Mouse (Mus musculus) midbrain, embryonic 15.5 days (tissue): Measurements from ENCODE around the gene Tmem40. TPM values are rescaled to one million over a fixed set of nuclear protein-coding genes. Genes with fewer than 3 reads are reported as not detected.

Experiments used
- ATAC-seq: fragments of 200-750 bp; cut with Nextera tagmentation; replicated peaks from 2 replicates; pipeline ENCODE4 v1.8.0; 2017; ENCODE audit warnings: moderate TSS enrichment
- H3K27ac ChIP-seq: fragments of 300-500 bp; sonication (generic); 2 replicates; pipeline ENCODE4 v1.5.1; 2015; ENCODE audit warnings: mild to moderate bottlenecking, inconsistent platforms
- H3K27me3 ChIP-seq: fragments of 300-500 bp; sonication (generic); replicated peaks from 2 replicates; pipeline ENCODE4 v1.6.1; 2015; ENCODE audit warnings: inconsistent platforms
- H3K36me3 ChIP-seq: fragments of 300-500 bp; sonication (generic); replicated peaks from 2 replicates; pipeline ENCODE4 v1.6.1; 2015; ENCODE audit warnings: inconsistent platforms
- H3K4me1 ChIP-seq: fragments of 300-500 bp; sonication (generic); 2 replicates; pipeline ENCODE4 v1.6.1; 2015; ENCODE audit warnings: inconsistent platforms
- H3K4me2 ChIP-seq: fragments of 300-500 bp; sonication (generic); 2 replicates; pipeline ENCODE4 v1.6.1; 2015; ENCODE audit warnings: inconsistent platforms, mild to moderate bottlenecking, moderate library complexity
- H3K4me3 ChIP-seq: fragments of 300-500 bp; sonication (generic); 2 replicates; pipeline ENCODE4 v1.5.1; 2015; ENCODE audit warnings: mild to moderate bottlenecking, inconsistent platforms
- H3K9ac ChIP-seq: fragments of 300-500 bp; sonication (generic); 2 replicates; pipeline ENCODE4 v1.6.1; 2015; ENCODE audit warnings: mild to moderate bottlenecking, inconsistent platforms
- H3K9me3 ChIP-seq: fragments of 300-500 bp; sonication (generic); 2 replicates; pipeline ENCODE4 v1.6.1; 2016; ENCODE audit warnings: inconsistent platforms
- WGBS: fragments of 180-500 bp; shearing (Covaris S2); methylation state at CpG from one replicate; pipeline ENCODE4 v1.1.7; 2015; ENCODE audit warnings: mixed read lengths; 5-methylcytosine and 5-hydroxymethylcytosine counted together
- polyA plus RNA-seq: library from polyadenylated mRNA; unstranded; fragments of >200 nt; fragmentation: Nextera tagmentation; extraction: Ambion mirVana; gene quantifications from 2 replicates; pipeline ENCODE4 v1.2.1, GENCODE M21; 2015

The Tmem40 gene
- polyA plus RNA-seq, 1 experiment from 2014 or later, result 1.2 TPM

GRCm38 (mm10) chr6:115722246-115722645 is 40.0 kb downstream of the Tmem40 start:
- Histone ChIP-seq H3K27me3 (no peaks in the 10 kb centered on the region), H3K9ac (no peak overlapping the region), H3K9me3 (no peaks in the 10 kb centered on the region), H3K4me3 (no peak overlapping the region), H3K4me1 (peaks cover 10% of the 10 kb centered on the region), H3K36me3 (no peaks in the 10 kb centered on the region), H3K27ac (no peak overlapping the region), H3K4me2 (no peak overlapping the region)
- WGBS, result 85% methylated on average over 5 of the region's 5 CpGs
- ATAC-seq, result no peak

GRCm38 (mm10) chr6:115717715-115718558 is 44.3 kb downstream of the Tmem40 start:
- H3K27me3 ChIP-seq, result no peaks in the 10 kb centered on the region
- no peaks in the 10 kb centered on the region for H3K9me3 ChIP-seq
- H3K4me1 ChIP-seq, result peaks cover 18% of the 10 kb centered on the region
- H3K27ac ChIP-seq, result no peak overlapping the region
- H3K4me3 ChIP-seq, result peak overlapping the region; percentile 23
- H3K4me2 ChIP-seq, result peak overlapping the region; percentile 48
- H3K36me3 ChIP-seq, result no peaks in the 10 kb centered on the region
- peak; percentile 96 for ATAC-seq
- no peak overlapping the region for H3K9ac ChIP-seq
- WGBS, result under 1% methylated on average over 15 of the region's 15 CpGs

- peaks cover 18% of the 10 kb centered on the region for H3K4me1 ChIP-seq
- H3K27me3 ChIP-seq, result no peaks in the 10 kb centered on the region
- H3K4me3 ChIP-seq, result 0 out of 2 replicates have a peak overlapping the region, but pooled peaks have one; percentile 4
- H3K36me3 ChIP-seq, result no peaks in the 10 kb centered on the region
- 15% methylated on average over 8 of the region's 8 CpGs for WGBS
- peak overlapping the region; percentile 48 for H3K4me2 ChIP-seq
- H3K27ac ChIP-seq, result no peak overlapping the region
- H3K9ac ChIP-seq, result no peak overlapping the region
- peak; percentile 71 for ATAC-seq
- no peaks in the 10 kb centered on the region for H3K9me3 ChIP-seq
Observed at GRCm38 (mm10) chr6:115717101-115717652, 45.0 kb downstream of the Tmem40 start.

GRCm38 (mm10) chr6:115711261-115711660 is 50.9 kb downstream of the Tmem40 start:
- H3K4me3 ChIP-seq, result no peak overlapping the region
- H3K36me3 ChIP-seq, result no peaks in the 10 kb centered on the region
- no peak for ATAC-seq
- 78% methylated on average over 3 of the region's 3 CpGs for WGBS
- no peak overlapping the region for H3K4me2 ChIP-seq
- H3K9ac ChIP-seq, result no peak overlapping the region
- no peaks in the 10 kb centered on the region for H3K4me1 ChIP-seq
- H3K9me3 ChIP-seq, result no peaks in the 10 kb centered on the region
- H3K27ac ChIP-seq, result no peak overlapping the region
- H3K27me3 ChIP-seq, result no peaks in the 10 kb centered on the region

- Histone ChIP-seq H3K4me3 (no peak overlapping the region), H3K36me3 (no peaks in the 10 kb centered on the region), H3K27me3 (no peaks in the 10 kb centered on the region), H3K9ac (no peak overlapping the region), H3K4me1 (no peaks in the 10 kb centered on the region), H3K9me3 (no peaks in the 10 kb centered on the region), H3K27ac (no peak overlapping the region), H3K4me2 (no peak overlapping the region)
- 68% methylated on average over 5 of the region's 5 CpGs for WGBS
- ATAC-seq, result no peak
Observed at GRCm38 (mm10) chr6:115702901-115703300, 59.3 kb downstream of the Tmem40 start.

DNA sequence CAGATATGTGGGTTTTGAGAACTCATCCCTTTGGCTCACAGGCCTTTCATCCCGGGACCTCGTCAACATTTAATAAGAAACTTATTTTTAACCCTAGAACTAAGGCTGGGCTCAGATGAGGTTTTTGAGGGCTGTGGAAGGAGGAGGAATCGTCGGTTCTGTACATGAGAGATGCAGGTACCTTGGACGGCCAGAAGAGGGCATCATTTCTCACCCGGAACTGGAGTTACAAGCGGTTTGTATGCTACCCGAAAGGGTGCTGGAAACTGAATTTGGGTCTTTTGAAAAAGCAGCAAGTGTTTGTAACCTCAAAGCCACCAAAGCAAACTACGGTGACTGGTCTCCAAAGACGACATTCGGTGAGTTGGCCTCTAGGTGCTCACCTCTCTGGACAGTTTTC is 60.9 kb downstream of the Tmem40 start:
- Histone ChIP-seq H3K4me2 (no peak overlapping the region), H3K36me3 (no peaks in the 10 kb centered on the region), H3K4me1 (no peaks in the 10 kb centered on the region), H3K27ac (no peak overlapping the region), H3K9me3 (no peaks in the 10 kb centered on the region), H3K9ac (no peak overlapping the region), H3K27me3 (no peaks in the 10 kb centered on the region), H3K4me3 (no peak overlapping the region)
- WGBS, result 53% methylated on average over 11 of the region's 11 CpGs
- no peak for ATAC-seq

- no peak for ATAC-seq
- Histone ChIP-seq H3K9me3 (no peaks in the 10 kb centered on the region), H3K4me2 (no peak overlapping the region), H3K4me3 (no peak overlapping the region), H3K36me3 (no peaks in the 10 kb centered on the region), H3K9ac (no peak overlapping the region), H3K27me3 (no peaks in the 10 kb centered on the region), H3K27ac (no peak overlapping the region), H3K4me1 (no peaks in the 10 kb centered on the region)
- 93% methylated on average over 1 of the region's 1 CpGs for WGBS
Observed at GRCm38 (mm10) chr6:115700778-115701177, 61.4 kb downstream of the Tmem40 start.

- Histone ChIP-seq H3K4me1 (no peaks in the 10 kb centered on the region), H3K36me3 (no peaks in the 10 kb centered on the region), H3K27ac (no peak overlapping the region), H3K27me3 (no peaks in the 10 kb centered on the region), H3K9me3 (no peaks in the 10 kb centered on the region), H3K4me2 (no peak overlapping the region), H3K4me3 (no peak overlapping the region), H3K9ac (no peak overlapping the region)
- WGBS, result 83% methylated on average over 4 of the region's 4 CpGs
- ATAC-seq, result no peak
Observed at GRCm38 (mm10) chr6:115698699-115699098, 63.5 kb downstream of the Tmem40 start.

DNA sequence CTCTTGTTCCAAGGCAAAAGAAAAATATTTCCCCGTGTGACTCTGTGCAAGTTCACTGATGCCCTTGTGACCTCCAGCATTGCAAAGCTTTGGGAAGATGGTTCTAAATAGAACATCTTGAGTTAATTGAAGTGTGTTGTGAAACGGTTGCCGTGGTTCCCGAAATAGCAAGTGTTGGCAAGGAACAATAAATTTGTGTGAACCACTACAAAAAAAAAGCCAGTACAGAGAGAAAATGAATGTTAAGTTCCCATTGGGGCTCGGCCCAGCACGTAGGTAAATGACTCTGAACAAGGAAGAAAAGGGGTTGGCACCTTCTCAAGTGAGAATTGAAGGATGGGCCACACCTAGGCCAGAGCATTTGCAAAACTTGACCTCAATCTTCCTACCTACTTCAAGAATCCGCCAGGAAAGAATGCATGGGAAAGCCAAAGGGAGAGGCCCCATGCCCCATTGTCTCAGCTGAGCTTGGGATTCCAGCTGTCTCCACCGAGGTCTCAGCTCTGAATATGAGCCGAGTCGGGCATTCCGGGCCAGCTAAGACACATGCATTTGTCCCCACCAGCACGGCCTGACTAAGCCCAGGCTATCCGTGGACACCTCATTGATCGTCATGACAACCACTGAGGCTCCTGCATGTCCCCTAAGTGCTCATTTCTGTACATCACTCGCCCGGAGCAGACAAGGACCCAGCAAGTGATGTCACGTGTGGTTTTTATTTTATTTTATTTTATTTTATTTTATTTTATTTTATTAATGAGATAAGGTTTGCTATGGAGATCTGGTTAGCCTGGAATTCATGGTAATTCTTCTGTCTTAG is 64.3 kb downstream of the Tmem40 start:
- H3K27ac ChIP-seq, result no peak overlapping the region
- ATAC-seq, result no peak
- no peaks in the 10 kb centered on the region for H3K4me1 ChIP-seq
- no peak overlapping the region for H3K4me3 ChIP-seq
- no peak overlapping the region for H3K4me2 ChIP-seq
- 45% methylated on average over 17 of the region's 17 CpGs for WGBS
- no peak overlapping the region for H3K9ac ChIP-seq
- no peaks in the 10 kb centered on the region for H3K27me3 ChIP-seq
- H3K36me3 ChIP-seq, result no peaks in the 10 kb centered on the region
- no peaks in the 10 kb centered on the region for H3K9me3 ChIP-seq

- Histone ChIP-seq H3K36me3 (no peaks in the 10 kb centered on the region), H3K9me3 (no peaks in the 10 kb centered on the region), H3K27ac (no peak overlapping the region), H3K4me1 (no peaks in the 10 kb centered on the region), H3K27me3 (no peaks in the 10 kb centered on the region), H3K9ac (no peak overlapping the region), H3K4me3 (no peak overlapping the region), H3K4me2 (no peak overlapping the region)
- WGBS, result 85% methylated on average over 7 of the region's 7 CpGs
- no peak for ATAC-seq
Observed at GRCm38 (mm10) chr6:115696707-115697215, 65.4 kb downstream of the Tmem40 start.

GRCm38 (mm10) chr6:115695124-115695523 is 67.1 kb downstream of the Tmem40 start:
- Histone ChIP-seq H3K9me3 (no peaks in the 10 kb centered on the region), H3K9ac (no peak overlapping the region), H3K27me3 (no peaks in the 10 kb centered on the region), H3K36me3 (no peaks in the 10 kb centered on the region), H3K27ac (no peak overlapping the region), H3K4me3 (no peak overlapping the region), H3K4me1 (no peaks in the 10 kb centered on the region), H3K4me2 (no peak overlapping the region)
- 55% methylated on average over 7 of the region's 7 CpGs for WGBS
- ATAC-seq, result no peak

GRCm38 (mm10) chr6:115694441-115694842 is 67.8 kb downstream of the Tmem40 start:
- Histone ChIP-seq H3K9ac (no peak overlapping the region), H3K4me3 (no peak overlapping the region), H3K9me3 (no peaks in the 10 kb centered on the region), H3K4me2 (no peak overlapping the region), H3K27ac (no peak overlapping the region), H3K27me3 (no peaks in the 10 kb centered on the region), H3K4me1 (no peaks in the 10 kb centered on the region), H3K36me3 (no peaks in the 10 kb centered on the region)
- WGBS, result 58% methylated on average over 9 of the region's 9 CpGs
- no peak for ATAC-seq
